Mouse (Mus musculus) liver, adult (tissue): Measurements from ENCODE around the gene Stmn1.
A peak's percentile ranks its signal among the peaks of the same experiment; 100 is the strongest.

Source experiments
- GATA4 ChIP-seq: IDR thresholded peaks from 2 replicates; pipeline ENCODE4 v1.6.1; 2014; ENCODE audit warnings: mild to moderate bottlenecking, low read length; ENCODE audit not compliant: insufficient replicate concordance

Gene Stmn1

DNA sequence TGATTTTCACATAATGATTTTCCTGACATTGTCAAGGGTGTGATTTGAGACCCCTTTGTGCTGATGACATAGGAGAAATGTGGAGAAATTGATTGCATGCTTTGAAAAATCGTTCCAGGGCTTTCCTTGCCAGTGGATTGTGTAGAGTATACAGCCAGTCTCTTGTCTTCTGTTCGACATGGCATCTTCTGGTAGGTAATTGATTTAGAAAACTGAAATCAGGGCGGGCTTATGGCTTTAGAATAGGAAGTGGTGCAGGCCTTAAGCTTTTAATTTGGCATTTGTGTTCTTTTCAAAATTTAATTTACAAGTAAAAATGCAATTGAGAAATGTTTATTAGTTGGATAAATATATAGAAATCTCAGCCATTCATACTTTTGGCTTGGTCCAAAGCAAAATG is 1.9 kb downstream of the Stmn1 start:
- TF ChIP-seq GATA4, result no peak

DNA sequence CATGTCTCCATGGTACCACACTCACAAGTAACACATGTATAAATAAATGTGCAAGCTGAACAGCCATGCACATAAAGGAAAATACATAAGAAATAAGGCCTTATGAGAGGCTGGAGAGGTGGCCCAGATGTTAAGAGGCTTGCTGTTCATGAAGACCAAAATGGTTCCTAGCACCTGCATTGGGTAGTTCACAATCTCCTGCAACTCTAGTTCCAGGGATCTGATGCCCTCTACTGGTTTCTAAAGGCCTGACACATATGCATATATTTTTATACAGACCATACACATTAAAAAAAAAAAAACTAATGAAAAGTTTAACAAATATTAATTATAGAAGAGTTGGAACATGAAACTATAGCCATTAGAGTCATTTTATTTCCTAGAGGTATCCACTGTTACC is 3.3 kb downstream of the Stmn1 start:
- no peak for TF ChIP-seq GATA4

DNA sequence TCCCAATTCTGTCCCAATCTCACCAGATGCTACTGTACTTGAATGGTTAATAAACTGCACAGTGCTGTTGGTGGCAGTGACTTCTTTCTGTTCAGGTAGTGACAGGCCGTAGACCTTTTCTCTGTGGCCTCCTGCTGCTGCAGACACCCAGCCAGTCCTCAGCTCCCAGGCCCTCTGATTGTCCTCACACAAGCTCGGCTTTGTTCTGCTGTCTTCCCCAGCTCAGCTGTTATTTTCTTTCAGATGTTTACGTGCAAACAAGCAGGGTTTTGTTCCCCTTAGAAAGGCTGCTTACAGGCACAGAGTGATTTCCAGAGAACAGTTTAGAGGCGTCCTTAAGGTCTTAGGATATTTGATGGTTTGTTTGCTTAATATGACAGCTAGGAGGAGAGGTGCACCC is 5.6 kb downstream of the Stmn1 start:
- no peak for TF ChIP-seq GATA4

DNA sequence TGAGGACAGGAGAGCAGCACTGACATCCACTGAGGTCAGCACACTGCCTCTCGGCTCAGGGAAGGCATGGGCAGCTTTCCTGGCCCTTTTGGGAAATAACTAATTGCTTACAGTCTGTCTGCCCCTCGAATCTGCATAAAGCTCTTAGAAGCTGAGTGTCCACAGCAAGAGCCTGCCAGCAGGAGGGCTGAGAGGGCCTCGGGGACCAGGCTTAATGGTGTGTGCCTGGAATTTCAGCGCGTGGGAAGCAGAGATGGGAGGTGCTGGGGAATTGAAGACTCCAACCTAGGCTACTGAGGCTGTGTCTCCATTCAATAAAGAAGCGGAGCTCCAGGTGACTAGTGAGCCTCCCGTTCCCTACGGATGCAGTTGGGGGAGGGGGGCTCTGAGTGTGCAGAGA is 6.1 kb downstream of the Stmn1 start:
- TF ChIP-seq GATA4, result no peak

DNA sequence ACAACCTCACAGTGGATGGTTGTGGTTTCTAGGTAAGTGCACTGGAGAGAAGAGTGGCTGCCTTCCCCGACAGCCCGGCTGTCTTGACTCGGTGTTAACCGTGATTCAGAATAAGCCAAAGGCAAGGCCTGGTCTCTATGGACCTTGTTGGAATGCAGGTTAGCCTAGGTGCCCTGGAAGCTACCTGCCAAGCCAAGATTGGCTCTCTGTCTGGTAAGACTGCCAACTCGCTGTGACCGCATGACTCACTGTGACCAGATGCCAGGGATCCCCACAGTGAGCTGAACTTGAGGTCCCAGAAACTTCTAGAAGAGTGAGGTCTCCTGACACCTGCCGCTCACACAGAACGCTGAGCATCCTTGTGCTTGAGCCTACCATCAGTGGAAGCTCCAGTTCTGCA is 8.8 kb downstream of the Stmn1 start:
- TF ChIP-seq GATA4, result no peak

DNA sequence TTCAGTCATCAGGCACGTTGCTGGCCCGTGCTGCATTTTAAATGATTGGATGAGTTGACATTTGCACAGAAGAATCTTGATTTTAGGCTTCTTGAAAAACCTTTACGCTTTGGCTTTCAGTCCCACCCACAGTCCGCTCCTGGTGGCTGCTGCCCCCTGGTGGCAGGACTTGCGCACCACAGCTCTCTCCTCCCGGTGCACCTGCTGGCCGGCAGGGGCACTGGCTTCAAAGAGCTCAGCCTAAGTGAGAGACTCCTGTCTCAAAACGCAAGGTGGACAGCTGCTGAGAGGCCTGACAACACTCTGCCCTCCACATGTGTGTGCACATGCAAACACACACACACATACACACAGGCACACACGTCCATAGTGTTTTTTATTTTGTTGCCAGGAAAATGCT is 9.9 kb downstream of the Stmn1 start:
- TF ChIP-seq GATA4, result no peak

DNA sequence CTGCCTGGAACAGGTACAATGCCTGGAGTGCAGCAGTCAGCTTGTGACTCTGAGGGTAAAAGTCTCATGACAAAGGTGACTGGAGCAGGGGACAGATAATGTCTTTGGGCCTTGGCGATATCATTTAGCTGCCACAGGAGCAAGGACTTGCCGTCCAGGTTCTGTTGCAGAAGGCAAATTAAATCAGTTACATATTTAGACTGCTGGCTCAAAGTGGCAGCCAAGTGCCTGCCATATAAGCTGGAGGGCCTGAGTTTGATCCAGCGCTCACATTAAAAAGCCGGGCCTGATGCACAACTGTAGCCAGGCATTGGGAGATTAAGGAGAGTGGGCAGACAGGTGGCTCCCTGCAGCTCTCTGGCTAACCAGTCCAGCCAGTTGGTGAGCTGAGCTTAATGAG is 11.7 kb downstream of the Stmn1 start:
- no peak for TF ChIP-seq GATA4

DNA sequence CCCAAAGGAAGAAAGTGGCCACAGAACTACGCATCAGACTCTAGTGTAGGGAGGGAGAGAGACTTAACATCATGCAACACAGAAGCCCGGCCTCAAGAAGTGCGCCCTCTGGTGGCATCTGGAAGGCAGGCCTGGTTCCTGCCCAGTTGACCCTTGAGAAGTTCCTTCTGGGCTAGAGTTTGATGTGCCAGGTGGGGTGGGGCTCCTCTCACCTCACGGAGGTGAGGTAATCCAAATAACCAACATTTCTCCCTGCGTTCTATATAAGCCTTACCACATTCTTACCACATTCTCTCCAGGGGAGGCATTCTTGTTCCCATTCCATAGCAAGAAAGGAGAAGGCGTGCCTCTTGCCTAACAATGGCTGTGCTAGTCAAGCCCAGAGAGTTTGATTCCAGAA is 12.7 kb downstream of the Stmn1 start:
- TF ChIP-seq GATA4, result no peak

DNA sequence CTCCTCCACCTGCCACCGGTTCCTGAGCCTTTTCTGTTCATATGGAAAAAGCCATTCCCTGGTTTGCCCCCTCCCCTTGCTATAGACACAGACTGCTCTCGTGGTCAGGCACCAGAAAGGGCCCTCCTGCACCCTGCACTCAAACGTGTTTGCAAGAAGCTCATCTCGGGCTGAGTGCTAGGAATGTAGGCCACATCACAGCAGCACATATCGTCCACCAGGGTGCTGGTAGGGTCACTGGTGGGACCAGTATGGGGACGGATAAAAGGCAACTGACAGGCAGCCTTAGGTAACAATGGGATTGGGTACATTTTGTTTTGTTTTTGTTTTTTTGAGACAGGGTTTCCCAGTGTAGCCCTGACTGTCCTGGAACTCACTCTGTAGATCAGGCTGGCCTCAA is 13.2 kb downstream of the Stmn1 start:
- TF ChIP-seq GATA4, result no peak

DNA sequence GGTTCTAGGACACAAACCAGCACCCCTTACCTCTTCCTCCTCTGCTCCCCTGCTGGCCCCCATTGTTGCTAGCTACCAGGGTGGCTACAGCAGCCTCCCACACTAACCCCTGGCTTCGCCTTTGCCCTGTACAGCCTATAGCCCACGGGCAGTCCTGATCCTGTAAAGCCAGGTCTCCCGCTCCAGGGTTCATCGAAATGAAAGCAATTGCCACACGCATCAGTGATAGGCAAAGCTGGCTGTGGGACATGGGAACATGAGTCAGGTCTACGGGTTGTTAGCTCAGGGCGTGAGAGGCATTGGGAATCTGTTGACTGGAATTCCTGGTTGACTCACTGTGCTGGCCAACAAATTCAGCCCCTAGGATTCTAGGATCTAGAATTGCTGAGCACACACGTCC is 14.3 kb downstream of the Stmn1 start:
- no peak for TF ChIP-seq GATA4

DNA sequence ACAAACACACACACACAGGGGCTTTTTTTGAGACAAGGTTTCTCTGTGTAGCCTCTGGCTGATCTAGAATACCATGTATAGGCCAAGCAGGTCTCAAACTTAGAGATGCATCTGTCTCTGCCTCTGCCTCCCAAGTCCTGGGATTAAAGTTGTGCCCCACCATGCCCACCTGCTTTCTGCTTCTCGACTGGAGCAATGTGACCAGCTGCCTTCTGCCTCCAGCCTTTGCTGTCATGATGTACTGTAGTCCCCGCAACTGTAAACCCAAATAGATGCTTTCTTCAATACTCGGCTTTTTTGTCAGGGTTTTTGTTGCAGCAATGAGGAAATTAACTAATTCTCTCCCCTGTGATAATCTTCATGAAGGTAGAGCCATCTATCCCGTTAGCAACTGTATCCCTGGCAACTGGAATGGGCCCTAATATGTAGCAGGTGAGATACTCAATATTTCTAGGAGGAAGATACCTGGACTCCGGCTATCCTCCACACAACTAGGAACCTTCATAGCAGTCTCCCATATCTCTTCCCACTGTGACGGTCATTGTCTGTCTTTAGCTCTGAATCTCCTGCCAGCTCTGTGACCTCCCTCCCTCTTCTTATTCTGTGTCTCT is 15.1 kb downstream of the Stmn1 start:
- no peak for TF ChIP-seq GATA4

DNA sequence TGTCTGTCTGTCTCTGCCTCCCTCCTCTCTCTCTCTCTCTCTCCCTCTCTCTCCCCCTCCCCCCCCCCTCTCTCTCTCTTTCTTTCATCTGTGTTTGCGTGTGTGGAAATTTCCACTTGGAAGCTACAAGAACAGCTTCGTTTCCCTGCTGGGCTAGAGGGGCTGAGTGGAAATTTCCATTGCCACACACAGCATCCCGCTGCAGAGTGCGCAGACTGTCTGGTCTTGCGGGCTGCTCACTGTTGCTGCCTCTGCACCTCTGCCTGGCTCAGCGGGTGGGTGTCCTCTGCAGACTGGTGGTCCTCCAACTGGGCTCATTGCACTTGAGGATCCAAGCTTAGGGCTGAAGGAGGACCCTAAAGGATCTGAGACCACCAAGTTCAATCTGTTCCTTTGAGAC is 15.6 kb downstream of the Stmn1 start:
- TF ChIP-seq GATA4, result no peak

DNA sequence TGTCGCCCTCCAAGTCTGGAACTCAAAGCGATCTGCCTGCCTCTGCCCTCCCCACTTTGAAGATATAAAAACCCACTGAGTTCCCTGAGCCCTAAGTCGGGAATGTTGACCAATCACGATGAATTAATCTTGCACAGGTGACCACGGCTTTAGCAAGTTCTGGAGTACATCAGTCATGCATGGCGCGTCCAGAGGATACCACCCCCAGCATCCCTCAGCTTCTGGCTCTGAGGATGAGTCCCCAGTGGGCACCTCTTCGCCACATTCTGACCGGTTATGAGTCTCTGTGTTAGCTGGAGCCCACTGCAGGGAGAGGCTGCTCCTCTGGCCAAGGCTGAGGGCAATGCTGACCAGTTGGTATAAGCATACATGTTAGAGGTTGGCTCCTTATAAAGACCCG is 16.1 kb downstream of the Stmn1 start:
- TF ChIP-seq GATA4, result no peak

DNA sequence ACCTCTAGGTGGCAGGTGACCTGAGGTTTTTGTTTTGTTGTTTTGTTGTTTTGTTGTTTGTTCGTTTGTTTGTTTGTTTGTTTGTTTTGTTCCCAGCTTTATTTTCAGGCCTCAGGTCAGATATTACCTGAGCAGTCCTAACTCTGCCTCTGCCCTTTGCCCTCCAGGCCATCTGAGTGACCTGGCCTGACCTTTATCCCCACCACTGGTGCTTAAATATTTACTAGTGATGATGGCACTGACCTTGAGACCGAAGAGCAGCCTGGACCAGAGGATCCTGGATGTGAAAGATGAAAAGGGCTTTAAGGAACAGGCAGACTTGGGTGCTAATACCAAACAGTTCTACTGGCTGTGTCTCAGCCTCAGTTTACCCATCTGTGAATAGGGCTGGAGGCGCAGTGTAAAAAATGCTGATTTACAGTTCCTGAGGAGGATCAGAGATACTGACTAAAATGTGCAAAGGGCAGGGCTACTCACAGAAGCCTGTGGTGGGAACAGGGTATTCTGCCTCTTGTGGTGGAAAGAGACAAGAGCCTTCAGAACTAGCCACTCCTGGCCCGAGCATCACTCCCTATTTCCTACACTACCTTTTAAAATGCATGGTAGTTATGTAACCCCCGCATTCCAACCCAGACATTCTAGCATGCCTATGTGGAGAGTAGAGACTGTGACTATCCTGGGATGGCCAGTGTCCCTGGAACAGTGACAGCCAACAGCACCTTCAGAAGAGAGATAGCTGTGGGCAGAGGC is 17.2 kb downstream of the Stmn1 start:
- no peak for TF ChIP-seq GATA4

DNA sequence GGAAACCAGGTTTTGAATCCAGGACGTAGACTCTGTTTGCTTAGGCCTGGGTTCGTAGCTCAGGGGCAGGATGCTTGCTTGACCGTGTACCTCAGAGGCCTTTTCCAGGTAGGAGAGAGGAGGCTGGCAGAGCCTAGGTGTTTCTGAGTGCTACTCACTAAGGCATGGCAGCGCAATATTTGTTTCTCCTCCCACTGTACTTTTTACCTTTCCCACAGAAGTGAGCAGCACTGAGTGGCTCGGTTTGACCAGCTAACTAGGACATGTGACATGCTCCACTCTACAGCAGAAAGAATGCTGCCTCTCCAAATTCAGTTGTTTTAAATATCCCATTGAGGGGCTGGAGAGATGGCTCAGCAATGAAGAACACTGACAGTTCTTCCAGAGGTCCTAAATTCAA is 20.1 kb downstream of the Stmn1 start:
- no peak for TF ChIP-seq GATA4

DNA sequence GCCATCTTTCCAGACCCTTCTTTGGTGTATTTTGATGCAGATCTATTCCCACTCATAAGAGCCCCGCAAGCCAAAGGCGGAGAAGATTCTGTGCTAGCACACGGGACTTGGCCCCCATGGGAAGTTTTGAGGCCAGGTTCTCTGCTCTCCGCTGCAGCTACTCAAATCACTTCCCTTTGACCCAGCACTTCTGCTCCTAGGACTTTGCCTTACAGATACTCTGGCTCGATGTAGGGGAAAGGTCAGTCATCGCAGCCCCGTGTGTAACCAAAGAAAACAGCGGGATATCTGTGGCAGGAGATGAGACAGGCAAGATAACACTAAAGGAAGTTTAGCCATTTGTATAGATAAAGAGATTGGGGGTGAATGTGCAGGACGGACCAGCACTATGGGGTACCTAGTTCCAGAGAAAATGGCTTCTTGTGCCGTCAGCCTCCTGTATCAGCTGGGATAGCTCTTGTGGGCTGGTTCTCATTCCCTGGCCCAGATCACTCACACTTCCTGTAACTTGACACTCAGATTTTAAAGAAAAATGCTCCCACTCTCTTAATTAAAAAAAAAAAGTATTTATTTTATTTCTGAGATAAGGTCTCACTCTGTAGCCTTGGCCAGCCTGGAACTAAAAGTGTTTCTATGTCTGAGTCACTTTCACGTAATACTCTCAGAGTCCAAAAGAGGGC is 22.0 kb downstream of the Stmn1 start:
- TF ChIP-seq GATA4, result peak; percentile 93
